Mouse (Mus musculus) embryo, embryonic 11.5 days (tissue): ENCODE measurements at regions not wholly inside any gene's neighbourhood (a gene's known extent, or its start where the extent isn't known, plus 50 kb on each side); places are given as distances from the start of the nearest gene placed in this dataset.

Source experiments
- DNase-seq: peaks from one replicate; pipeline ENCODE4 v3.0.0-alpha.2; 2012; ENCODE audit warnings: low read depth, low spot score

DNA sequence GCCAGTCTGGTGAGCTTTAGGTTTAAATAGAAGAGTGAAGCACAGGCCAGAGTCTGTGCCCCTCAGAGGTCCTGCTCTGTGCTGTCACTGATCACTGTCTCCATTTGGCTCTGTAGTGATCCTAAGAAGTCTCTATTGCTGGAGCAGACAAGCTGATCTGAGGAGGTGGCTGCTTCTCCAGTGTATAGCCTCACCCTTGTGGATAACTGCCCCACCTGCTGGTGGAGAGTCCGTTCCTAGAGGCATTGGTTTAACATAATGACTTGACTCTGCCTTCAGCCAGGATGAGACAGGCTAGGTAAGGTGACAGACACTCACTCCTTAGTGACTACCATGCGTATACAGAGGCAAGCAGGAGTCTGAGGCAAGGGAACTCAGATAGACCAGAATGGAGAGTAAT, 136.5 kb upstream of the Foxn2 start:
- no peak for DNase-seq

DNA sequence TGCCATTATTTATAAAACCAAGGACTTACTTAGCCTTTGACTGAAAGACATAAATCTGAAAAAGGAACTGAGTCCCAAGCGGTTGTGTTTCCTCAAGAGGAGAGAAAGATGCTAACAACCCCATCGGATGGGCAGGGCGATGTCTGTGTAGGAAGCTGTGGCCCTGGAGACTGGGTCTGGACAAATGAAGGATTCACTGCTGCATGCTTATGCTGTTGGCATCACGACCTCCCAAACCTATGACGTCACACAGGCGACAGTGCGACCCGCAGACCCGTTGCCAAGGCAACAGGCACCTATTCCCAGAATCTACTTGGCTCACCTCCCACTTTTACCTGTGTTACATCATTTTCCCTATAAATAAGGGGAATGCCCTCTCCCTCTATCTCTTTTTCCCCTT, 135.3 kb upstream of the Foxn2 start:
- DNase-seq: no peak

DNA sequence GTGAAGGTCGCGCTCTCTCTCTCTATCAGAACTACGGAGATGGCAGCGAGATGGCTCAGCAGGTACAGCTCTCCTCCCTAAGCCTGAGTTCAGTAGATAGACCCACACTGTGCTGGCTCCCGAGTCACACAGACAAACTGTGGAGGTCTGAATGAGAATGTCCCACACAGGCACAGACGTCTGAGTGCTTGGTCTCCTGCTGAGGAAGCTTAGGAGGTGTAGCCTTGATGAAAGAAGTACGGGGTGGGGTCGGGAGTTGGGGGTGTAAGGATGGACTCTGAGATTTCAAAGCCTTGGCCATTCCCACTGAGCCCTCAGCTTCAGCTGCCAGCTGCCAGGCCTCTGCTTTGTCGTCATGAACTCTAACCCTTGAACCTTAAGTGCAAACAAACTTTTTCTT, 134.2 kb upstream of the Foxn2 start:
- DNase-seq: no peak

DNA sequence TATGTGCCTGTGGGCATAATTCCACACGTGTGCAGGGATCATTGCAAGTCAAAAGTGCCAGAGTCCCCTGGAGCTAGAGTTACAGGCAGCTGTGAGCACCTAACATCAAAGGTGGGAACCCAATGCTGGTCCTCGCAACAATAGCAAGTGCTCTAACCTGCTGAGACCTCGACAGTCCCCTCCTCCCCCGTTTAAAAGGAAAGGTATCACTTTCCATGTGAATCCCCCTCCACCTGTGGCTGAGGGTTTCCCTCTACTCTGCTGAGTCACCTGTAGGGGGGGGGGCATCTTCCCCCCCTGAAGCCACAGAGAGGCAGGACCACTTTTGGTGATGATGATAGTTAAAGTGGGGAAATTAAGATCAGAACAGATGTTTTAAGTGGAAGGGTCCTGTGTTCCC, 133.4 kb upstream of the Foxn2 start:
- DNase-seq: no peak

DNA sequence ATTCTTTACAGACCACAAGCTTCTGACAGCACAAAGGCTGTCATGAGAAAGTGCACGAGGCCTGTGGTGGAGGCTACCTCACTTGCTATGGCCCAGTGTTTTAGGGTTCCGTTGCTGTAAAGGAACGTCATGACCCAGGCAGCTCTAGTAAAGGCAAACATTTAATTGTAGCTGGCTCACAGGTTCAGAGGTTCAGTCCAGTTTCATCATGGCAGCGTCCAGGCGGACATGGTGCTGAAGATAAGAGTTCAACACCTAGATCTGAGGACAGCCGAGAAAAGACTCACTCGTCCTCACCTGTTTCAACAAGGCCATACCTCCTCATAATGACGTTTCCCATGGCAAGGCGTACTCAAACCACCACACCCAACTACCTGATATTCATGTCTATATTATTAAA, 132.7 kb upstream of the Foxn2 start:
- no peak for DNase-seq

DNA sequence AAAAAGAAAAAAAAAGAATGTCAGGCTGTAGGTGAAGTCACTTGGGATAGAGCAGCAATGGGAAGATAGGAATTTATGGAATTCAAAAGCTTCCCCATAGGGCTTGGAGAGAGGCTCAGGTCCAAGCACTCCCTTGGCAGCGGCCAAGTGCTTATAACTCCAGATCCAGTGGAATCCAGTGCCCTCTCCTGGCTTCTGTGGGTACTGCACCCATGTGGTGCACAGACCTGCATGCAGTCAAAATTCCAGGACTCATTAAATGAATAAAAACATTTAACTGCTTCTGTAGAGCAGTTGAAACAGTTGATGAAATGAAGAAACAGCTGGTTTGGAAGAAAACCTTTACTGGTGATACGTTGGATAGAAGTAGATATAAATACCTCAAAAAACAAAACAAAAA, 127.6 kb upstream of the Foxn2 start:
- DNase-seq: no peak

DNA sequence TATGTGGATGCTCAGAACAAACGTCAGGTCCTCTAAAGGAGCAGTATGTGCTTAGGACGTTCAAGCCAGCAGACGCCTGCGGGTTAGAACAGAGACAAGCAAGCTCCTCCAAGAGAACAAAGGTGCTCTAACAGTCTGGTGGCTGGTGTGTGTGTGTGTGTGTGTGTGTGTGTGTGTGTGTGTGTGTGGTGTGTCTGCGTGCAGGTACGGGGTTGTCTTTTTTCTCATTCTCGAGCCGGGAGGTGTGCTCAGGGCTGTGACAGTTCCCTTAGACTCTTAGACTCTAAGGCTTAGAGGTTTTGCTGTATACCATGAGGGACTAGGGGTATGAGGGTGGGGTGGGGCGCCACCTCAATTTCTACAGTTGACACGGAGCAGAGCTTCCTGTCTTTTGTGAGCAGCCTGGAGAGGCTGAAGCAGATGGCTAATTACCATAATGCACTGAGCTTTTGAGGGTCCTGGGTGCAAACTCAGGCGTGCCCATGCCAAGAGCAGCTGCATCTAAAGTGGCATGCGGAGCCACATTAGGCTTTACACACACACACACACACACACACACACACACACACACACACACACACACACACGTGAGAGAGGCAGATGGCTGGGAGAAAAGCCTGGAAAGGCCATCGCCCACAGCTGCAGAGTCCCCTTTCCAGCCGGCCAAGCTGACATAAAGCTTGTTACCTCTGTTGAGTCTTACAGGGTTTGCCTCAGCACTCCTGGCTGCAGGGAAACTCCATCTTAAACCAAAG, 124.1 kb upstream of the Foxn2 start:
- no peak for DNase-seq

DNA sequence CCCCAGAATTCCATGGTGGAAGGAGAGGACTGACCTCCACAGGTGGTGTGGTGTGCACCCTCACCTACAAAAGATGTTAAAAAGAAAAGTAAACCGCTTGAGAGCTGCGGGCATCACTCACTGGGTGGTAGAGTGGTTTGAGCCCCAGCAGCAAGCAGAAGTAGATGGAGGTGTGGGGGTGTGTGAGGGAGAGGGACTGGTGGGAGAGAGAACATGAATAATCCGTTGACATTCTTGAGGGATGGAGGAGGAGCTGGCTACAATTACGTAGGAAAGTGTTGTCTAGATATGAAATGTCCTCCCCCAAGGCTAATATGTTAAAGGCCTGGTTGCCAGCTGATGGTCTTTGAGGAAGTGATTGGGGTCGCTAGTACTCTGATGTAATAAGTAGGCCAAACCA, 123.2 kb upstream of the Foxn2 start:
- DNase-seq: no peak

DNA sequence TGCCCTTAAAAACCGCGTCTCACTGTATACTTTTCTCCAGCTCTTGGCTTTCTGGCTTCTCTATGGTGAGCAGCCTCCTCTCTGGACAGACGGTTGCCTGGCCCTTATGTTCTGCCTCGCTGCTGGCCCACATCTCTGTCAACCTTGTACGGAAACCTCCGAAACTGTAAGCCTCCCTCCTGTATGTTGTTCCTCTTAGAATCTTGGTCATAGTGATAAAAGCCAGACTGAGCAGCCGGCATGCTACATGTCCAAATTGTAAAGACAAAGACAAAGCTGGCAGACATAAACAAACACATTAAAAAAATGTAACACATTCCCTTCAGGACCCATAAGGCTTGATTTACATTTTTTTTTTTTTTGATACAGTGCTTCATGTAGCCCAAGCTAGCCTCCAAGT, 122.7 kb upstream of the Foxn2 start:
- no peak for DNase-seq

DNA sequence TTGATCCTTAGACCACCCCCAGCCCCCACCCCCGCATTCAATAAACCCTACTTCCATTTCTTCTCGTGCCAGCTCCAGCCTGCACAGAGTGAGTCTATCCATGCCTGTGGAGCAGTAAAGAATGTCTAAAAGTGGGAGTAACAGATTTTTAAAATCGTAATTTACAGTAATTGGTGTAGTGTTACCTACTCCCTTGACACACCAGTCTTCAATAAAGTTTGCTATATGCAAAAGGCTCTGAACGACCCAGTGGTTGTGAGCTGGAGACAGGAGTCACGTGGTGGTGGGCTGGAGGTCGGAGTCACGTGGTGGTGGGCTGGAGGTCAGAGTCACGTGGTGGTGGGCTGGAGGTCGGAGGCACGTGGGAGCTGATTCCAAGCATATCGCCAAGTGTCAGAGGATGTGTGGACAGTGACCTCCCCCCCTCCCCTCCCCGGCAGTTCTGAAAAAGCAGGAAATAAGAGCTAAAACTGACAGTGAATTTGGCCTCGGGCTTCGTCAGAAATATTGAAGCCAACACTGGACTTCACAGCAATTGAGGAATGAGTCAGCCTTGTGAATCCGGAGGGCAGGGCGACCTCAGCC, 122.2 kb upstream of the Foxn2 start:
- DNase-seq: no peak

DNA sequence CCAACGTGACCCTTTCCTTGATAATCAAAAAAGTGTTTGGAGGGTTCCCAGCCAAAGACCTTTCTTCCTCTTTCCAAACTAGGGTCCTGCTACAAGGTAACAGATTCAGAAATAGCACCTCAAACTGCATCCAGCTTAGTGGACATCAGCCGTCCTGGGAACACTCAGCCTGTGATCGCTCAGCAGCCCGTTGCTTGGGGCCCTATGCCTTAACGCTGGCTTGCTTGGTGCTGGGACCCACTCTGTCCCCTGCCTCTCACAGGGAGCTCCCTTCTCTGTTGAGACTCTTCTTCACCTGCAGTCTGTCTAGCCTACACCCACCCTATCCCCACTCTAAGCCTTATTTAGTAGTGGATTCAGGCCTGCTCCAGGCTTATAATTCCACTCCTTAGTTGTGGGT, 121.6 kb upstream of the Foxn2 start:
- no peak for DNase-seq

DNA sequence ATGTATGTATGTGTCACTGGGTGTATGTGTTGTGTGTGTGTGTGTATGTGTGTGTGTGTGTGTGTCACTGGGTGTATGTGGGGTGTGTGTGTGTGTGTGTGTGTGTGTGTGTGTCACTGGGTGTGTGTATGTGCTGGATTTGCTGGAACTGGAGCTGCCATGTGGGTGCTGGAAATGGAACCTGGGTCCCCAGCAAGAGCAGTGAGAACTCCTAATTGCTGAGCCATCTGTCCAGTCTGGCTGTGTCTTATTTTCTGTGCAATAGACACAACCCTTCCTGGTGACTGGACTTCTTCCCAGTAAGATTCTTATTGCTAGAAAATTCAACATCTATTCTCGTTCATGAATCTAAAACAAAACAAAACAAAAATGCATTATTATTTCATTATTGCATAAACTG, 119.8 kb upstream of the Foxn2 start:
- no peak for DNase-seq

DNA sequence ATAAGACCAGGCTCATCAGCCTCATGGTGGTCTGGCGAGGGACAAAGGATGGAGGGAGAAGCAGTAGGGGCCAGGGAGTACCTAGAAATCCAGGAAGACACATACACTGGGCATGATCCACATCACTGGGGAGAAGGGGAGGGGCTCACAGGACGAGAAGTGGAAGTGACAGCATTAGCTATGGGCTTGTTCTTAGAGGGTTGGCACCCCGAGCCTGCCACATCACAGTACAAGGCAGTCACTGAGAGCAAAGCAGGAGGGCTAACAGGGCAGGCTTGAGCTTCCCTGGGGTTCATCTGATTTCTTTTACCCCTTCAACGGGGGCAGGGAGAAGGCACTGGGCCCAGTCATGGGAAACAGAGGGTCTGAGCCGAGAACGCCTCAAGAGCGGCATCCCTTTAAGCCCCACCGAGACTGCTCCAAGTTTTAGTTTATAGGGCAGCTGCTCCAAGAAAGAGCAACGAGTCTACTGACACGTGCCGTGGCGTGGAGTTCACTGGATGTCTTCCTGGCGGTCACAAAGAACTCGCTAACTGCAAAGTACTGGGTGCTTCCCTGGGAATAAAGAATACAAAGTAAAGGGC, 115.1 kb upstream of the Foxn2 start:
- no peak for DNase-seq

DNA sequence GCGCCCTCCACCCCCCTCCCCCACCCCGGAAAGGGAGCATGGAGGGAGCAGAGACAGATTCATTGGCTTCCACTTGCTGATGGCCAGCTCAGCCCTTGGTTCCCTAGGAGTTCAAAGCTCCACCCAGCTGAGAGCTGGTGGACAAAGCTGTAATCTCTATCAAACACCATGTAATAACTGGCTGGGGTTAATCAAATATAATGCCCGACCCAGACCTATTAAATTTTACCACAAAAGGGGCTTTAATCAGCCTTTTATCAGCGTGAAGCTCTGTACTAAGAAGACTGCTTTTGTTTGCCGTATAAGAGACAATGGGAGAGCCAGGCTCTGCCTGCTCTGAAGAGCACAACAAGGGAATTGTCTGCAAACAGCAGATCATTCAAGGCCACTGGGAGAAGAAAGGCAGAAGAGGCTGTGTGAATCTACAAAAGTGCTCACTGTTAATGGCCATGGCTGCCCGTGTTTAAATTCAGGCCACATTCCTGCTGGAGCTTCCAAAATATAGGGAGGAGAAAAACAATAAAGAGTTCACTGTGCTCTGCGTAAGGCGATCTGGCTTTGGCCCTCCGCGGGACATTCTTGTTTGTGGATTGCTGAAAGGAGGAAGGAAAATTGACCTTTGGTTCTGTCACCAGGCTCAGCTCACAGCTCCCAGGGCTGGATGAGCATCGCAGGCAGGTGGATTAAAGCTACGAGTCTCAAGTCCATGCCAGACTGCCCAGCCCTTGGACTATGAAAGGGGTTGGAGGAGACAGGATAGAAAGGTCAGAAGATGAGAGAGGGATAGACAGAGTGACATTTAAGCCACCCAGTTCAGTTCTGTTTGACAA, 114.4 kb upstream of the Foxn2 start:
- DNase-seq: peak; percentile 27

DNA sequence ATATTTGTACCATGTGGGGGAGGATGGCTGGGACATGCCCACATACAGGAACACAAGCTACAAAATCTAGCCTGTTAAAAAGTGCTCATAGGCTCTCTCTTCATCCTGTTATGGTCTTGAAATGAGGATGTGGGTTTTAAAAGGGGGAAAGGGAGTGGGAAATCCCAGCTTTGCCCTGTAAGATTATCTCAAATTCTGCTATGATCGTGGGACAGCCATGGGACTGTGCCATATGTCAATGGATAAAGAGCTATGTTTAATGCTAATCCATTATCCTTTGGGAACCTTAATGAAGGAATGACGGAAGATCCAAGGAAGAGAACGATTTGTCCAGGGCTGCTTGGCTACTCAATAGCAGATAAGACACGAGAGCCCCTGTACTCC, 113.8 kb upstream of the Foxn2 start:
- no peak for DNase-seq

DNA sequence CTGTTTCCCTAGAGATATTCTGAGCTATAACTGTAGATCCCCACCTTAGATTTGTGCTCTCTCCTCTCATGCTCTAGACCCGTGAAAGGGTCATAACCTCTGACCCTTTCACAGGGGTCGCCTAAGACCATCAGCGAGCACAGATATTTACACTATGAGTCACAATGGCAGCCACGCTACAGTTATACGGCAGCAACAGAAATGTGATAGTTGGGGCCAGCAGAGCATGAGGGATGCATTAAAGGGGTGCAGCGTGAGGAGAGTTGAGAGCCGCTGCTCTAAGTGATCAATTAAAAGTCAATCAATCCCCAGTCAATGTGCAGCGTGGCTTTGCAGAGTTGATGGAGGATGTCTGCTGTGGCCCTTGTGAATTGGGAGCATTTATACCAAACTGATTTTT, 112.7 kb upstream of the Foxn2 start:
- DNase-seq: no peak

DNA sequence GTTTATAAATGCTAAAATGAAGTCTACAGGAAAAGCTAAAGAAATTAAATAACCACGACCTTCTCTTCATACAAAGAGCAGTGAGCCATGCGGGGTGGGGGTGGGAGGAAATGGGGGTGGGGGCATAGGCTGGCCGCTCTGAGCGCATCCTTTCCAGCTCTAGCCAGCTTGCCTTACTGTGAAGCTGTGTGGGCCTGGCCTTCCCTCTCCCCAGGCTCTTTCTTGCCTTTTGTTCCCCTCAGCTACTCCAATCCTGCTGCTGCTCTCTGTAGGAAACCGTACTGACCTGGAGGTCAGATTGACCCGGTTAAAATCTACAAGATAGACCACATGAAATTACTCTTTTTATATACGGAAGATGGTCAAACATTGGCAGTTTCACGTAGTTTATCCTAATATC, 111.7 kb upstream of the Foxn2 start:
- DNase-seq: no peak

DNA sequence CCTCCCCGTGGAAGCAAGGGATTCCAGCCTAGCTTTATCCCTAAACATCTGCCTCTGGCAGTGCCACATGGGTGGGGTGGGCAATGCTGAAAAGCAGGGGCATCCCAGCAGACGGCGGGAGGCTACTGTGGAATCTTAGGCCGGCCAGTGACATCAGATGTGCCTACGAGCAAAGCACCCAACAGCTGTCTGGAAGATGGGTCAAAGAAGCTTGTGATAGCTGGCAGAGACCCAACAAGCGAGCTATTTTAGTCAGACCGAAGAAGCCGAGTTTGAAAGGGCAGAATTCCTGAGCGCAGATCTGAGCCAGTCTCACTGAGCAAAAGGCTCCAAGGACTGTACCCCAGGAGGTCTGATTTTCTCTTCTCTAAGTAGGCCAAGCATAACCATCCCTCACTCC, 110.8 kb upstream of the Foxn2 start:
- DNase-seq: no peak

DNA sequence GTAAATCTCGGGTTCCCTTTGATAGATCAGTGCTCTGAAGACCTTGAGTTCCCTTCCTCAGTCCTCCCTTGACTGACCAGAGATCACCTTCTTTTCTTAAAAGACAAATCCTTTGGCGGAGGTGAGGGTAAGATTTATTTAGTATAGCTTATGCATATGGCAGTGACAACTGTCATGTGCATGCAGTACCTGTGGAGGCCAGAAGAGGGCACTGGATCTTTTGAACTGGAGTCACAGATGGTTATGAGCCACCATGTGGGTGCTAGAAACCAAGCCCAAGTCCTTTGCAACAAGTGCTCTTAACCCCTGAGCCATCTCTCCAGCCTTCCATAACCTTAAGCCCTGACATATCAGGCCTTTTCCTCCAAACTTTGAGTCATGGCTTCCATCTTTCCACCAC, 110.4 kb upstream of the Foxn2 start:
- no peak for DNase-seq

DNA sequence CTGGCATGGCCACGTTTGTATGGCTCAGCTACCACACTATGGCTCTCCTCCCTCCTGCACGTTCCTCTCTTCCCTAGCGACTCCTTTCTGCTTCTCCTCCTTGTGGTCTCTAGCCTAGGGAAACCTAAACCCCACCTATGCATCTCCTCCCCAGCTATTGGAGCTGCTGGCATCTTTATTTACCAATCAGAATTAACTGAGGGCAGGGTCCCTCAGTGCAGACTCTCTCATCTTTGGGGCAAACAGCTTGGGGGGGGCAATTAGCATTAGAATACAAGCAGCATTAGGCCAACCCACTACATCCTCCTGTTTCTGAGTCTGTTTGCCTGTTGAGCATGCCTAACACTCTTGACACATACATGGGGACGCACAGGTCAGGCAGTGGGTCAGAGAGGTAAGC, 106.7 kb upstream of the Foxn2 start:
- DNase-seq: no peak

DNA sequence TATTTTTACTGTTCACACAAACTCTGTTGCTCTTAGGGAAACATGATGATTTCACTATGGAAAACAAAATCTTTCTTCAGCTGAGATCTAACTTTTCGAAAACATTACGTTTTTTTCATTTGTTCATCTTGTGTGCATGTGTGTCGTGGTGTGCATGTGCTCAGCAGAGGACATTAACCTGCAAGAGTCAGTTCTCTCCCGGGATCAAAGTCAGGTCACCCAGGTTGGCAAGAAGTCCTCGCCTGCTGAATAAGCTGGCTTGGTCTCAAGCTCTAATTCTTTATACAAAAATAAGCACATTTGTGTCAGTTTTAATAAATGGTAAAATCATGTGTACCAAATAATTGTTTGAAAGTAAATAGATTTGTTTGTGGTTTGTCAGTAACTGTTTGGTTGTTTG, 105.2 kb upstream of the Foxn2 start:
- no peak for DNase-seq

DNA sequence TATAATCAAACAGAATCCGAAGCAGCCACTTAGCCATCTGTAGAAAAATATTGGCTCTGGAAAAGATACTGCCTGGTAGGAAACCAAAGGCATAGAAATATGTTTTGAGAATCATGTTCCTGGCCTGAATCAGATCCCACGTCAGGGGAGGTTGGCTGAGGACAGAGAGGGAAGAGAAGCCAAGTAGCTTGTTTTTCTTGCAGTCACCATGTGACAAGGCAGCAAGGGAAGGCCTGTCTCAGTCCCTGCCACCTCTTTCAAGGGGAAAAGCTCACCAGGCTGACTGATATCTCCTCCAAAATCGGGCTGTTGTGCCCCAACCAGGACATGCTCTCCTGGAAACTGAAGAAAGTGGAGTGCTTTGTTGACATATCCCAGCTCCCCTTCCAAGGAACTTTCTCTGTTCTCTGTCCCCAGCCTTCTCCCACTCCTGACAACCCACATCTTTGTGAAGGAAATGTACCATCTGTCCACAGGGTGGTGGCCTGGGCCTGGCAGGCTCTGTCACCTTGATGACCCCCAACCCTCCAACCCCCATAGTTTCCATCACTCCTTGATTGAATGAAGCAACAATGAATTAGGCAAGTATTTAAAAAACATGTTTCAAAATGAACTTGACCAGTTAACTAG, 104.3 kb upstream of the Foxn2 start:
- no peak for DNase-seq
